Mouse (Mus musculus) testis, postnatal 14 days (tissue): ENCODE measurements around the gene Chdh.

ENCODE experiments used
- DNase-seq: peaks from one replicate; pipeline ENCODE4 v3.0.0; 2021; ENCODE audit warnings: low spot score

The Chdh gene

GRCm38 (mm10) chr14:30008733-30009575 lies at the start of gene Chdh, which contains the start of gene Il17rb:
TSS of gene Chdh (plus strand) at chr14:30009023.
TSS of gene Il17rb (minus strand) at chr14:30008896.
- DNase-seq = peak; percentile 34

- DNase-seq = no peak
Measured at GRCm38 (mm10) chr14:29967611-29968010, 41.2 kb upstream of the Chdh start.

GRCm38 (mm10) chr14:29968075-29968821 lies 40.6 kb upstream of the Chdh start, which contains the start of gene Selenok:
TSS of gene Selenok (plus strand) at chr14:29968308.
- DNase-seq = peak; percentile 98

GRCm38 (mm10) chr14:29971446-29971845 lies 37.4 kb upstream of the Chdh start:
- DNase-seq = no peak

- no peak for DNase-seq
Measured at GRCm38 (mm10) chr14:29971993-29972392, 36.8 kb upstream of the Chdh start.

- DNase-seq = no peak
Measured at GRCm38 (mm10) chr14:29976927-29977326, 31.9 kb upstream of the Chdh start.

GRCm38 (mm10) chr14:29978254-29979204 lies 30.3 kb upstream of the Chdh start, which contains the start of gene Actr8:
TSS of gene Actr8 (plus strand) at chr14:29978337.
- DNase-seq = peak; percentile 91

- no peak for DNase-seq
Measured at GRCm38 (mm10) chr14:29980447-29981205, 28.2 kb upstream of the Chdh start.

- DNase-seq = no peak
Measured at GRCm38 (mm10) chr14:29986096-29986495, 22.7 kb upstream of the Chdh start.

- no peak for DNase-seq
Measured at GRCm38 (mm10) chr14:29987276-29987675, 21.5 kb upstream of the Chdh start.

GRCm38 (mm10) chr14:29987739-29988138 lies 21.1 kb upstream of the Chdh start:
- DNase-seq = no peak

GRCm38 (mm10) chr14:29988337-29988736 lies 20.5 kb upstream of the Chdh start:
- DNase-seq = no peak

GRCm38 (mm10) chr14:29994976-29995375 lies 13.8 kb upstream of the Chdh start:
- no peak for DNase-seq

GRCm38 (mm10) chr14:29996000-29996751 lies 12.6 kb upstream of the Chdh start:
- DNase-seq = no peak

GRCm38 (mm10) chr14:29997345-29997744 lies 11.5 kb upstream of the Chdh start:
- DNase-seq = no peak

- DNase-seq = no peak
Measured at GRCm38 (mm10) chr14:29998747-29999474, 9.9 kb upstream of the Chdh start.

- DNase-seq = no peak
Measured at GRCm38 (mm10) chr14:29999475-29999811, 9.4 kb upstream of the Chdh start.

- DNase-seq = peak; percentile 67
Measured at GRCm38 (mm10) chr14:30009864-30010560, 1.2 kb downstream of the Chdh start.
